Mouse (Mus musculus) thymus, adult 18-20 months (tissue): Measurements from ENCODE around the gene Psg26.
"Not testable (repeated sequence)": the region's sequence is repeated elsewhere in the genome, so short reads cannot be mapped to it uniquely, and the experiment has no call there.

Experiments used
- DNase-seq, 2 experiments: peaks; one replicate each; pipeline ENCODE4 v3.0.0; 2022; ENCODE audit warnings: mixed read lengths in 2 of 2

Psg26 gene

DNA sequence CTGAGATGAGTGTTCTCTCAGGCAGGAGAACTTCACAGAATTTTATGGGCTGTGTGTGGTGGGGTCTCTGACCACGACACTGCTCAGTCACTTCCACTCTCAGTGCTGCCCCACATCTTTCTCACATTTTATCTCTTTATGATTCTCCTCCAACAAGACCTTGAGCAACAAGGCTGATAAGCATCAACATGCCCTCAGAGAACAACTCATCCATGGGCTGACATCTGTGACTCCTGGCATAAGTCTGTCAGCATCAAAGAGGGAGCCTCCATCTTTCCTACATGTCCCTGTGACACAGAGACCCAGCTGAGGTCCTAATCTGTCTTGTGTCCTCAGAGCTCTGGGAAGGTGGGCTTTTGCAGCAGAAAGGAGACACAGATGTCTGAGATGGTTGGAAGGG lies at the start of gene Psg26:
Gene Psg26 (minus strand): TSS at position 101 of the 400 bp plus-strand sequence.
- no peak for DNase-seq

GRCm38 (mm10) chr7:18533420-18533819 lies 49.4 kb upstream of the Psg26 start:
- no peak for DNase-seq

DNA sequence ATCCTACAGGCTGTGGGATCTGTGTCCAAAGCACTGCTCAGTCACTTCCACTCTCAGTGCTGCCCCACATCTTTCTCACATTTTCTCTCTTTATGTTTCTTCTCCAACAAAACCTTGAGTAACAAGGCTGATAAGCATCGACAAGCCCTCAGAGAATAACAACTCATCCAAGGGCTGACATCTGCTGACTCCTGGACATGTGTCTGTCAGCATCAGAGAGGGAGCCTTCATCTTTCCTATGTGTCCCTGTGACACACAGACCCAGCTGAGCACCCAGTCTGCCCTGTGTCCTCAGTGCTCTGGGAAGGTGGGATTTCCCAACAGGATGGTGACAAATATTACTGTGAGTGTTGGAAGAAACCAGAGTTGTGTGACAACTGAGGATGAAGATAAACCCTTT lies 48.2 kb upstream of the Psg26 start, which contains the start of gene Psg25:
Gene Psg25 (minus strand): TSS at position 101 of the 400 bp plus-strand sequence.
- DNase-seq, result no peak

- no peak for DNase-seq
Observed at GRCm38 (mm10) chr7:18524668-18525067, 40.7 kb upstream of the Psg26 start.

GRCm38 (mm10) chr7:18512848-18513247 lies 28.9 kb upstream of the Psg26 start:
- not testable (repeated sequence) for DNase-seq

DNA sequence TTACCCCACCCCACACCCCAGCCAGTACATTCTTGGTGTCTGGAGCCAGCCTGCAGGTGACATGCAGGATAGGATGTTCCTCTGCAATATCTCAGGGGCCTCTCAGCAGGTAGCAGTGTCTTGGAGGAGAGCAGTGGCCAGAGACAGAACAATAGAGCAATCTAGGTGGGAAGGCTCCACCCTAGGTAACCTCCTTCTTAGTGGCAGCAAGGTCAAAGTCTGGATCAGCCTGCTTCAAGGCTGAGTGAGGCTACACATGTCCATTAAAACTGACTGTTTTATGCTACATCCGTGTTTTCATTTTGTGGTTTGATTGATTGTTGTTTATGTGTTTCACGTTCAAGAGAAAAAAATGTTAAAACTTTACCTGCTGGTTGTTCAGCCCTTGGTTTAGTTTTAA lies 28.4 kb upstream of the Psg26 start:
- DNase-seq, result not testable (repeated sequence)

- no peak for DNase-seq
Observed at GRCm38 (mm10) chr7:18511479-18511878, 27.5 kb upstream of the Psg26 start.

DNA sequence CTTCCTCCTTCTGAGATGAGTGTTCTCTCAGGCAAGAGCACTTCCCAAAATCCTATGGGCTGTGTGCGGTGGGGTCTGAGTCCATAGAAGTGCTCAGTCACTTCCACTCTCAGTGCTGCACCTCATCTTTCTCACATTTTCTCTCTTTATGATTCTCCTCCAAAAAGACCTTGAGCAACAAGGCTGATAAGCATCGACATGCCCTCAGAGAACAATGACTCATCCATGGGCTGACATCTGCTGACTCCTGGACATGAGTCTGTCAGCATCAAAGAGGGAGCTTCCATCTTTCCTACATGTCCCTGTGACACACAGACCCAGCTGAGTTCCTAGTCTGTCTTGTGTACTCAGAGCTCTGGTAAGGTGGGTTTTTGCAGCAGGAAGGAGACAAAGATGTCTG lies 52.0 kb downstream of the Psg26 start, which contains the start of gene Psg28:
Gene Psg28 (minus strand): TSS at position 101 of the 400 bp plus-strand sequence.
- DNase-seq, result not testable (repeated sequence)
